Mouse (Mus musculus): ENCODE results near the gene Jade3. TPM values are rescaled to one million over a fixed set of nuclear protein-coding genes. Genes with fewer than 3 reads are reported as not detected.
"Not testable (repeated sequence)": the region's sequence is repeated elsewhere in the genome, so short reads cannot be mapped to it uniquely, and the experiment has no call there.

Jade3 gene
- total RNA-seq (2021) = 1 to 10 TPM; 4.0 to 4.6 TPM
- polyA plus RNA-seq (2012; rRNA removed) = 0.17 and 0.22 TPM in 2 replicates
- long read RNA-seq, full-length matches to known transcripts = 1 of 1 reads
- long read RNA-seq, partial matches to known transcripts = 0 of 1 reads
- long read RNA-seq, other reads (novel, unspliced or antisense) = 0 of 1 reads

DNA sequence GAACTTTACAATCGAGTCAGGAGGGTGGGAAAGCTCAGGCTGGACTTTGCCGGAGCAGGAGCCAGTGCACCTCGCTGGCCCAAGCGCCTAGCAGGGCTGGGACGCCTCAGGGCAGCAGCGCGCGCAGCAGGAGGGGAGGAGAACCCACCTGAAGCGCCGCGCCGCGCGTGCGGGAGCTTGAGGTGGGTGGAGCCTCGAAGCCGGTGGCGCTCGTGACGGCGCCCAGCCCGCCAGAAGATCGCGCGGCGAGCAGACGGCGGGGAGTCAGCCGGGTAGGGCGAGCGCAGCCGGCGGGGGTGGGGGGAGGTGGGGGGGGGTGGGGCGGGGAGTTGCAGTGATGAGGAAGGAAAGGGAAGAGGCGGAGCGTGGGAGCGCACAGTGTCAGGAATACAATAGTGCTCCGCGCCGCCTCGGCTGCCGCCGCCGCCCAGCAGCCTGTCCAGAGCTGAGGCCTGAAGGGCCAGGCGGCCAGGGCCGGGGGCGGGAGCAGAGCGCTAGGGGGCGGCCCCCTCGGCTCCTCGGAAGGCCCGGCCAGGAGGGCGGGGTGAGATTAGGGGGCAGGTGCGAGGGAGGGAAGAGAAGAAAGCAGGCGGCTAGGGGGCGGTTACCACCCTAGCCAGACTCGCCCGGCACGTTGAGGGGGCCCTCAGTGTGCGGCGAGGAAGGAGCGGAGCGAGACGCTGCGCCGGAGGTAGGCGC is at the start of gene Jade3:
Jade3 (plus strand) TSS at position 549 of the 699 bp plus-strand sequence.
- DNase-seq = peak; percentile 92

DNA sequence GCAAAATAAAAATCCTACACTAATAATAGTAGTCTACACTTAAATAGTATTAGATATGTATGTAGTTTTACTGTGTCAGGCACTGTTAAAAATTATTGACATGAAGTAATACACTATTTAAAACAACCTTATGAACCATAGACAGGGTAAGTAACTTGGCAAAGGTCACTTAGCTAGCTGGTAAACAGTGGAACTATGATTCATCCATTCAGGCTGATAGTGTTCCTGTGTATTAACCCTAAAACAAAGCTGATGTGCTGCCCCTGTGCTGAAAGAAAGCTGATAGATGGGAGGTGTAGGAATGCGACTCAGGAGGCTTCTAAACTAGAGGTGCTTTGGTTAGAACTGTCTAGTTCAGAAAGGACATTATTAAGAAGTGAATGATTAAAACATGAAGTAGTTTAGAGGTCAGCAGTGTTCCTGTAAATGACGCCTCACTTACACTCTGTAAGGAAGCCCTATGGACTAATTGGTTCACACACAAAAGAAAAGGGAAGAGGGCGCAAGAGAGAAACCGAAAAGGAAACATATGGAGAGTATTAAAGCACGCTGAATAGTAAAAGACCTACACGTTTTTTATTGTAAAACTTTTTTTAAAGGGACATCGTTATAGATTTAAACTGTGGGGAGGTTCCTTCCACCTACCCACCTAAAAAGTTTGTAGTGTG is 46.0 kb upstream of the Jade3 start:
- no peak for DNase-seq

DNA sequence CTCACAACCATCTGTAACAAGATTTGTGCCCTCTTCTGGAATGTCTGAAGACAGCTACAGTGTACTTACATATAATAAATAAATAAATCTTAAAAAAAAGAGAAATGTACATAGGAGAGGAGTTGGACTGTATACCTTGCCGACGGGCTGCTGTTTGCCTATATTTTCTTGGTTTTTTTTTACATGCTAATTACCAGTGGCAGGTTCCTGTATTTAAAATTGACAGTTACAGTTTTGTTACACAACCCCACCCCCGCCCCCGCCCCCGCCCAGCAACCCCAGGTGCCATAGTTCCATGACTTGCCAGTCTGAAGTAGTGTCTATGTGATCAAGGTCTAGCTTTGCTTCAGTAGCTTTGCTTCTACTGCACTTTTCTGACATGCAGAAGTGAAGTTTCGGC is 43.2 kb upstream of the Jade3 start:
- DNase-seq = no peak

DNA sequence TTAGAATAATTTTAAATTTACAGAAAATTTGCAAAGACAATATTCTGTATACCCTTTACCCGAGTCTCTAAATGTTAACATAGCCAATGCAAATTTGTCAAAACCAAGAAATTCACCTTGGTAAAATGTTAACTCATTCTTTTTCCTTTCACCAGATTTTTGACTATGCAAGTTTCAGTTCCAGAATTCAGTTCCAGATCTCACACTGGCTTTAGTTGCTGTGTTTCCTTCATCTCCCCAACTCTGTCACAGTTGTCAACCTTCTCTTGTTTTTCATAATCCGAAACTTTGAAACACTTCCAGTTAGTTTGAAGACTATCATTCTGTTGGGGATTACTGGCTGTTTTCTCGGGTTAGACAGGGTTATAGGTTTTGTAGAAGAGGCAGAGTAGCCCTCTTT is 38.5 kb upstream of the Jade3 start:
- DNase-seq = no peak

DNA sequence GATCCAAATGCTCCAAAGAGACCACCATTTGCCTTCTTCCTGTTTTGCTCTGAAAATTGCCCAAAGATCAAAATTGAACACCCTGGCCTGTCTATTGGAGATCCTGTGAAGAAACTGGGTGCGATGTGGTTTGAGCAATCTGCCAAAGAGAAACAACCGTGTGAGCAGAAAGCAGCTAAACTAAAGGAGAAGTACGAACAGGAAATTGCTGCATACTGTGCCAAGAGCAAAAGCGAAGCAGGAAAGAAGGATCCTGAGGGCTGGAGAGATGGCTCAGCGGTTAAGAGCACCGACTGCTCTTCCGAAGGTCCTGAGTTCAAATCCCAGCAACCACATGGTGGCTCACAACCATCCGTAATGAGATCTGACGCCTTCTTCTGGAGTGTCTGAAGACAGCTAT is 33.5 kb upstream of the Jade3 start:
- not testable (repeated sequence) for DNase-seq

DNA sequence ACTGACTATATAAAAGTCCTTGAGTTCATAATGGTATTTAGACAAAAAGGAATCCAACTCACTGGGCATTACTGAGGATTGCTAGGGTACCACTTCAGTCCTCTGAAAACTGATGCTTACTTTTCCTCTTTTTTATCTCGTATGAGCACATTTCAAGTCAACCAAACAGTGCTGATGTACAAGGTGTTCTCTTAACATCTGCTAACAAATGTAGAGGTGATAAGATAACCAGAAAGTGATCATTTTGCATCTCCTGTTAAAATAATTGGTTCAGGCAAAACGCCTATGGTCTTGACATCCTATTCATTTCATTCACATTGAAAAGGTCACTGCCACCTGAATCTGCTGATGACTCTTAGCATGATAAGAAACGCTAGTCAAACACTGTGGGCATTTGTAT is 32.5 kb upstream of the Jade3 start:
- no peak for DNase-seq

DNA sequence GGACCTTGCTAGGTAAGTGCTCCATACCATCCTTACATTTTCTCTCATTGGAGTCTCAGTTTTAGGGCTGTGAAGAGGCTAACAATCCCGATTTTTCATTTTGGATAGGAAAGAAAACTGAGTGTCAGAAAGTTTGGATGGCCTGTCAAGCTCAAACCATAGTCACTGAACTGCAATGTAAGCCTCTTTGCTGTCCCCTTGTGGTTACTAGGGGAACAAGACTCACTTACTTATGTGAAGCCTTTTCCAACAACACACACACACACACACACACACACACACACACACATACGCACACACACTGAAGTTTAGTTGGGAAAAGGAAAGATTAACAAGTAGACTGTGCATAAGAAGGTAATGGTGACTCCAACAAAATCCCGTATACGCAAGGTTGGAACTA is 21.4 kb upstream of the Jade3 start:
- no peak for DNase-seq

DNA sequence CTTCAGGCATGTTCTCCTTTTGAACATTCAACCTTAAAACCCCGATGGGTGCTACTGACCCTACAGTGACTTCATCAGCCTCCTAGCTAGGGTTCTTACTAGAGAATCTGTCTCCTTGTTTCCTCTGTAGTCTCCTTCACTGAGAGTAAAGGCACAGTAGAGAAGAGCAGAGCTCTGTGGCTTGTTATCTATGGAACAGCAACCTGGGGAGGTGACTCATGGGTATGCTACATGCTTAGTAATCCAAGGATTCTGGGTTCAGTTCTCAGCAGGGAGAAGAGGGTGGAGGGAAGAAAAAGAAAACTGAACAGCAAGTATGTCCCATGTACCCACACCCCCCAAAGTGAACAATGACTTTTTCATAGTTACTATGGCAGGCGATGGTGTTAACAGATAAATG is 18.6 kb upstream of the Jade3 start:
- DNase-seq = no peak

DNA sequence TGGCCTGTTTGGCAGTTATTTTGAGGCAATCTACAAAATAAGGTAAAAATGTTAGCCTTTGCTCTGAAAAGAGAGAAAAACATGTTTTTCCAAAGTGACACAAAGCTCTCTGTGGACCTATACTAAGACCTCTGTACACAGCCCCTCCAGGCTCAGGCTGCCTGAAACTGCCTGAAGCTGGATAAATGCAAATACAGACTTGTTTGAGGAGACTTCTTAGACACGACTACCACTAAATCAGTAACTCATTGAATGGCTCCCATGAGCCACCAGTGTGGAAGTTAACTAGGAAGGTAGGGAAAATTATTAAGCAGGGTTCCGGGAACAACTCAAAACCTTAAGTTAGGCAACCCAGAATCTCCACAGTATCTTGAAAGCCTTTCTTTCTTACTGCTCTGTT is 17.8 kb upstream of the Jade3 start:
- DNase-seq = no peak

DNA sequence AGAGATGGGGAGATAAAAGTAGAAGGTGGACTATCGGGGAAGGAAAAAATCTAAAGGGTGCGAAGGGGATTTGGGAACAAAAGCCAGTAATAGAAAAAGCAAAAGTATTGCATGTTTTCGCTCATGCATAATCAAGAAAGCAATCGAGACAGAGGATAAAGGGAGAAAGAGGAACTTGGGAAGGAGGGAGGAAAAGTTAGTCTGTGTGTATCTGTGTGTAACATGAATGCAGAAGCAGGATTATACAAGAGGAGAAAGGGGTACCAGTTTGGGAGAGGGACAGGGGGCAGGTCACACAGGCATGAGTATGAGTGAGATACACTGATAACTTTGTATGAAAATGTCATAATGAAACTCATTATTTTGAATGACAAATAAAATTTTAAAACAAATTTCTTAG is 14.1 kb upstream of the Jade3 start:
- DNase-seq = no peak

DNA sequence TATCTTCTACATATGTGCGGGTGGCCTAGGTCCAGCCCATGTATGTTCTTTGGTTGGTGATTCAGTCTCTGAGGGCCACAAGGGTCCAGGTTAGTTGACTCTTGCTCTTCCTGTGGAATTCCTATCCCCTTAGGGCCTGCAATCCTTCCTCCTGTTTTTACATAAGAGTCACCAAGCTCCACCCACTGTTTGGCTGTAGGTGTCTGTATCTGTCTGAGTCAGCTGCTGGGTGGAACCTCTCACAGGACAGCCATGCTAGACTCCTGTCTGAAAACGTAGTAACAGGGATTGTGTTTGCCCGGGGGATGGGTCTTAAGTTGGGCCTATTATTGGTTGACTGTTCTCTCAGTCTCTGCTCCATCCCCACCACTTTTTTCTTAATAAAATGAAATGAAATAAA is 13.3 kb upstream of the Jade3 start:
- DNase-seq = no peak

DNA sequence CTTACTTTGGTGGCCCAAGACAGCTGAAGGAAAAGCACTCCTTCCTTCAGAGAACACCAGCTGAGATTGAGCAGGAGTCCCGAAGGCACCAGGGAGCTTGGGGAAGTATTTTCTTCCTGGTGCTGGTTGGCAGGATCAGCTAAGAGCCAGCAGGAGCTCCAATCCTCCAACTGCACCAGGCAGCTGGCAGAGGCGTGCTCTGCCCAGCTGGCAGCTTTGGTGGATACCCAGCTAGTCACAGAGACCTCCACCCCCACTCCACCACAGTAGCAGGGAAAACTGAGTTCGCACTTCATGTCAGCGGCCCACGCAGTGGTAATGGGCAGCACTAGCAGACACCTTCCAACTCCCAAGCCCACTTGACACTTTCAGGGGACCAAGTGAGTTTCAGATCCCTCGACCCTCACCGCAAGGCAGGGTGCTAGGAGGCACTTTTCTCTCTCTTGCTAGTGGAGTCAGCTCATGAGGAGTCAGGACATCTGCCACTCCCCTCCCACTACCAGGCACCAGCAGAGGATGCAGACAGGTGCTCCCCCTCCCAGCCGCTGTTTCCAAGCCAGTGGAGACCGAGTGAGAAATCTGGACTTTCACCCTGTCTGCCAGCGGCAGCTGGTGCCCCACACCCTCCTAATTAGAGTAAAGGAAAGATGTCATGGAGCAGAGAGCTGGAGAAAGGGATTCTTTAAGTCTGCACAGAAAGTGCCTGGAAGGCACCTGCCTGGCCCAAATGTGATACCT is 10.4 kb upstream of the Jade3 start:
- DNase-seq = no peak

DNA sequence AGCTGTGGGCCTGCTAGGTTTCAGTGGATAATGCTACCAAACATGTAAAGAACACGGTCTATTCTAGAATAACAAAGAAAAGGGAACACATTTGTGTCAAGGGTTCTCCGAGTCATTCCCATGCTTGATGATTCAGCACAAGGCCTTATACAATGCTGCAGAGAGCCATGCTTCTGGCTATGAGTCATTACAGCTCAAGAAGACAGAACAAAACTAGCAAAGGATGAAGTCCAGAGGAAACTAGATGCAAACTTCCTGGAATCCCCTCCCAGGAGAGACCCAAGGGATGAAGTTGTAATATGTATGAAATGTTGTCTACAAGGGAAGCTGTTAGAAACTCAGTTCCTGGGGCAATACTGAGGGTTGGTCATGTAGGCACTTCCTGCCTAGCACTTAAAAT is 7.0 kb upstream of the Jade3 start:
- peak; percentile 11 for DNase-seq

DNA sequence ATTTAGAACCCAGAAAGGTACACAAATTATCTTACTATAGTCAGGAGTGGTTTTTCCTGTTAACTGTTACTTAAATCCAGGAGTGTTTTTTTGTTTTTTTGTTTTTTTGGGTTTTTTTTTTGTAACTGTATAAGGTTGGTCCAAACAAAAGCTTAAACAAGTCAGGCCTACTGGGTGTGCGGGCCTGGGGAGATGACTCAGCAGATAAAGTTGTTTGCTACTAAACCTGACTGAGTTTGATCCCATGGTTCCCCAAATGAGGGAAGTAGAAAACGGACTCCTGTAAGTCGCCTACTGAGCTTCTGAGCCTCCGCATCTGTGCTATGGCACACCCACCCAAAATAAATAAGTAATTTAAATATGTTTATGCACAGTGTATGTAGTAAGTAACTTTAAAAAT is 6.0 kb upstream of the Jade3 start:
- no peak for DNase-seq

DNA sequence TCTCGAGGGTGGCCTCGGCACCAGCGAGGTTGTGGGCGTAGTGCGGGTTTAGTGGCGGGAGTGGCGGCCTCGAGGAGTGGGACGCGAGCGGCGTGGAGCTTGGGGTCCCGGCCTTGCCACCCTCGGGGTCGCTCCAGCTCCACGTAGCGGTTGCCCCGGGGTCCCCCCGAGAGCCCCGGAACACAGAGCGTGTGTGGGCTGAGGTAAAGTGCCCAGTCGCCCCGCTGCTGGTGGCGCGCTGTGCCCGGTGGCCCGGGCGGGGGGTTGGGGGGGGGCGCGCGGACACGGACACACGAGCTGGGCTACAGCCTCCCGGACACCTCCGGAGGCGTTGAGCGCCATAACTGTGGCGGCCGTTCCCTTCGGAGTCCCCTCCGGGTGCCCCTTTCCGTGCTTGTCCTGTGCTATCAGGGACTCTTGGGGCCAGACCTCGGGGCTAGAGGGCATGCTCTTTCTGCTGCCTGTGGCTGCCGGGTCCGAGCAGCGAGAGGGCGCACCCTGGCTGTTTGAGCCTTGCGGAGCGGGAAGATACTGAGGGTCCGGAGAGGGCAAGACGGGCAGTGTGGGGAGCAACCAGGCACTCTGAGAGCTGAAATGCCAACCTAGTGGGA is 456 bp downstream of the Jade3 start:
- DNase-seq = peak; percentile 64

DNA sequence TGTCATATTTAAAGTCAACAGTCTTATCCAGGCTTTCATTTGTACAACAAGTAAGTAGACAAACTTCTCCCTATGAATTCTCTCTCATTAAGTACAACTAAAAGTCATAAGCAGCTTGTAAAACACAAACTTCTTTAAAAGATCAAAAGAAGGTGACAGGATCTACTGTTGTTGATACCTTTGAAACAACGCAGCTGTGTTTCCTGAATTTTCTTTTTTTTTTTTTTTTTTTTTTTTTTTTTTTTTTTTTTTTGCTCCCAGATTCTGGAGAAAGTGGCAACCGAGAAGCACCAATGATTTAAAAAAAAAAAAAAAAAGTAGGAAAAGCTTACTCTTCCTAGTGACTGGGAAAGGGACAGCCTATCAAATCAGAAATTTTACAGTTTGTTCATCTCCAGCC is 57.7 kb downstream of the Jade3 start:
- DNase-seq = no peak

DNA sequence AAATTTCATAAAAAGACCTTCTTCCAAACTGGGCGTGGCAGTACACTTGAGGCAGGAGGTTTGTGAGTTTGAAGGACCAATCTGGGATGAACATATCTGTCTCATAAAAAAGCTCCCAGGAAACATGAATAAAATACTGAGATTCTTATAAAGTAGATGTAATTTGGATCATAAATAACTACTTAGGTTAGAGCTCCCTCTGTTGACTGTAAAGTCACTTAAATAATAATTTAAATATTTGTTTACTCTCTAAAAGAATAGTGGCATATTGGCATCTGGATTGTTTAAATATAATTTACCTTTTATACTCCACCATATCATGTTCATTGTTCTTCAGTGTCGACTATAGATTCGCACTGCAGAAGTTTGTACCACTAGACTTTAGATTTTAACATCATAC is 72.2 kb downstream of the Jade3 start:
- no peak for DNase-seq

DNA sequence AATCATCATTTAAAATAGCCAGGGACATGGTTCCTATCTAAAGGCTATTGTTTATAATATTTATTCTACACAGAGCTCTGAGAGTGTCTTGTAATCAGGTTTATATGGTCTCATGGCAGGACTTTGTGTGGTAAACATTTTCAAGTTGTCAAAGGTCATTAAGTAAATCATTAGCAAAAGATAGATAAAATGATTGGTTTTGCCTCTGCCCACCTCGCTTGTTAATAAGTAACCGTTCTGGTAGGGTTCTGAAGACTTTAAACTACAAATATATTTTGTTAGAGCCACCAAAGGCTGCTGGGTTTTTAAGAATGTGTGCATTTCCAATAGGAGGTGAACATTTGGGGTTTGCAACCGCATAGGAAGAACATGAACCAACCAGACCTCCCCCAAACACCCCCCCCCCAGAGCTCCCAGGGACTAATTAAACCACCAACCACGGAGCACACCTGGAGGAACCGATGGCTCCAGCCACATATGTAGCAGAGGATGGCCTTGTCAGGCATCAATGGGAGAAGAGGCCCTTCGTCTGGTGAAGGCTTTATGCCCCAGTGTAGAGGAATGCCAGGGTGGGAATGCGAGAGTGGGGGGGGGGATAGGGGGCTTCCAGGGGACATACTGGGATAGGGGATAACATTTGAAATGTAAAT is 94.9 kb downstream of the Jade3 start:
- no peak for DNase-seq

DNA sequence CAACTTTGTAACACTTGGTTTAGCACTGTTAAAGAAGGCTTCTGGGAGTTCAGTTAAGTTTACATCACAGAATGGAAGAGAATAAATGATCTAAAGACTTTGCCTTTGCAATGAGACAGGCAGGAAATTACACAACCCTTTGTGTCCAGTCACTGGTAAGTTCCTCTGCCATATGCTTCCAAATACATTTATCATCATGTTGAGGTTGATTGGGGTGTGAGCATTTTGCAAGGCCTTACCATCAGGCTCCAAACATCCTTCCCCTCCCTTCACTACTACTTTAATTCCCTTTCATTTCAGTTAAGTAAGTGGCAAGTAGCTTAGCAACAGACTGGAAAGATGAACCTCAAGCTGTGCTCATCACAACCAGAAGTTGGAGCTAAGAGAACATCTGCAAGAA is 96.1 kb downstream of the Jade3 start:
- no peak for DNase-seq

DNA sequence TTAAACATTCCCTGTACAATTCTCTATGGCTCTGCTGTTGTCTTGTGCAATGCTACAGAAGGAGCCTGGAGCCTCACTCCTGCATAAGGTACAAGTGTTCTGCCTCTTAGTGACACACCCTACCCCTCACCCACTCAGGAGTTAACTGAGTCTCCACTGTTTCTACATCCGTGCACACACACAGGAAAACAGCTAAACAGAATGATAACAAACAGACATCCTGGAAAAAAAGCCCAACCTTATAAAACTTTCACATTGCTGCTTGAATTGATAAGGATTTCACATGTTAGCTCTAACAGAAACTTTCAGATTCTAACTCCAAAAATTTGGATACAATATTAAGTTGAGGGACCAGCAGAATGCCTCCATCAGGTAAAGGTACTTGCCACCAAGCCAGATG is 107.1 kb downstream of the Jade3 start:
- DNase-seq = no peak

DNA sequence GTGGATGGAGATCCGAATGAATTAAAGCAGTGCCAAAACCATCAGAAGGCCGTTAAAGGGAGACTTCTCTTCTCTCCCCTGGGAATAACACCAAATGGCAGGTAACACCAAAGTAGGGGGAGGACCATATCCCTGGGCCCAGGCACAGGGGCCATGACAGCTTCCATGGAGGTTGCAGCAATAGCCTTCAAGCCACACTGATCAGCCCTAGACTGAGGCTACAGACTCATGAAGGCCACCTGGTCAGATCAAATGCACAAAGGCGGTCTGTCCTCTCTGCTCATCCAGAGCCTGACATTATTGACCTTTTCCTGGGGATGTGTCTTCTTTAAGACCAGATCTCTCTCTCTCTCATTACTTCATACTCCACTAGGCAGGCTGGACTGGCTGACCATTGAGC is 118.4 kb downstream of the Jade3 start:
- DNase-seq = no peak

DNA sequence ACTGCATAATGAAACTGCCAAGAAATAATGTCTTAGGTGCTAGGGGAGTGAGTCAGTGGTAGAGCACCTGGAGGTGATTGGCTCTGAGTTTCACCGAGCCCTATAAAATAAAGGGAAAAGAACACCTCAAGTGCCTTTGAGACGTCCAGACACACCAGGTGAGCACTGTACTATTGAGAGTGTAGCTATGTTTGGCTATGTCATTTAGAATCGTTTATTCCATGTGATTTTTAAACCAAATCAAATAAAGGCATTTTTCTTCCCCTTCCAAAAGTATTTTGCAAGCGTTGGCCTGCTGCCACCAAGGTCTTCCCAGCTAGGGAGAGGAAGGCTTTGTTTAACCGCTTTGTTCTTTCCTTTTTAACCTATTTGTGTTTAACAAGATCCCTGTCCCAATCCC is 122.1 kb downstream of the Jade3 start:
- peak; percentile 69 for DNase-seq
